Mouse (Mus musculus) right cerebral cortex, adult 2 months (tissue): ENCODE data around the gene Dmbx1.

Experiments used
- DNase-seq, 2 experiments: peaks; one replicate each; pipeline ENCODE4 v3.0.0; 2021 to 2022; ENCODE audit warnings: low spot score in 2 of 2

Gene Dmbx1

DNA sequence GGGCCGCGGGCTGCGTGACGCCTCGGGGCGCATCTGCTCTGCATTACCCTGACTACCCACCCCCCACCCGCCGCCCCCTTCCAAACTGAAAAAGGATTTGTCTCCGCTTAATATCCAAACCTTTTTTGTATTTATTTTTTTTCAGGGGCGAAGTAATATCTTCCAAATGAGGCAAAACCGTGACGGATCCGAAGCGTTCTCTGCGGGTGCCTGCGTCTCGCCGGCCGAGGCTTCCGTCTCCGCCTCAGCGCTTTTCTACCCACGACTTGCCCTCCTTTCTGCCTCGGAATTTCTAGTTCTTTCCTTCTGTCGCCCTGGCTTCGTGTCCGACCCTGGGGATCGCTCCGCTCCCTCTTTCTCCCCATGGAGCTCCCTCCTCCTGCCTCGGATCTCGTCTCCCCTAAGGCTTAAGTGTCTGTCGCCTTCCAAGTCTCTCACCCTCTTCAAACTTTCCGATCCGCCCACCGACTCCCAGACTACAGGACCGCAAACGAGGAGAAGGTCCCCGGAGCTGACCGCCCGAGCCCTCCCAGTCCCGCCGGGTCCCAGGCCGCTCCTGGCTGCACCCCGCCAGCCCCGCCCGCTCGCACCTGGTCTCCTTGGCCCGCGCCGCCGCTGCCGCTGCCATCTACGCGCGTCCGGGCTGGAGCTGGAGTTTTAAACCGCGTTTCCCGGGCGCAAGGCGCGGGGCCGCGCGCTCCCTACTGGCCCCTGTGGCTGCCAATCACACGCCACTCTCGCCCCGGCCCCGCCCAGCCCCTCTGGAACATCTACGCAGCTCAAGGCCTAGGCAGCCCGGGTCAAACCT lies at the start of gene Dmbx1:
Dmbx1 (minus strand) TSS at position 632 of the 808 bp plus-strand sequence.
- DNase-seq: no peak

- no peak for DNase-seq
These were observed 49.7 kb upstream of the Dmbx1 start for GRCm38 (mm10) chr4:115989382-115989781.

DNA sequence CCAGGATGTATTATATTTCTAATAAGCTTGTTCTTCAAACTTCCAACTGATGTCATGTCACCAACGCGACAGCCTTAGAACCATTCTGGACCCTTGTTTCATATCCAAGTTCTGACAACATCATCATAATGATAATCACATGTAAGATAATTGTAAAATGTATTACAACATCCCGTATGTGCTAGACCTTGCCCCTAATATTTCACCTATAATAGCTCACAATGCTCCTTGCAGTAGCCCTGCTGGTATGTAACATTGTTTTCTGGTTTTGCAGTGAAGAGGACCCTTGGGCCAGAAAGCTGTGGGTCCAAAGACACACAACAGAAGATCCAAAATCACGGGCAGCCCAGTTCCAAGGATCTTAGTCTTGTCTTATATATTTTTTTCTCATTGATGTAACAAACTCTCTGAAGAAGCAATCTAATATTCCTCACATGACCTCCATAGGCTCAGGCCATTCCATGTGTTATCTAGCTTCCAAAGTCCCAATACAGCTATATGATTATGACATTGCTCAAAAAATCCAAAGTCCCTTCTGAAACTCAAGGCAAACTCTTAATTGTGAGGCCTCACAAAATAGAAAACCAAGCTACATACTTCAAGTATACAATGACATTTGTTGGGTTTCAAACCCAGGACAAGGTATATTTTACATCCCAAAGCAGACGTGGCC lies 48.3 kb upstream of the Dmbx1 start:
- DNase-seq: no peak

- no peak for DNase-seq
These were observed 47.7 kb upstream of the Dmbx1 start for GRCm38 (mm10) chr4:115987436-115987835.

- no peak for DNase-seq
These were observed 45.2 kb upstream of the Dmbx1 start for GRCm38 (mm10) chr4:115984967-115985366.

DNA sequence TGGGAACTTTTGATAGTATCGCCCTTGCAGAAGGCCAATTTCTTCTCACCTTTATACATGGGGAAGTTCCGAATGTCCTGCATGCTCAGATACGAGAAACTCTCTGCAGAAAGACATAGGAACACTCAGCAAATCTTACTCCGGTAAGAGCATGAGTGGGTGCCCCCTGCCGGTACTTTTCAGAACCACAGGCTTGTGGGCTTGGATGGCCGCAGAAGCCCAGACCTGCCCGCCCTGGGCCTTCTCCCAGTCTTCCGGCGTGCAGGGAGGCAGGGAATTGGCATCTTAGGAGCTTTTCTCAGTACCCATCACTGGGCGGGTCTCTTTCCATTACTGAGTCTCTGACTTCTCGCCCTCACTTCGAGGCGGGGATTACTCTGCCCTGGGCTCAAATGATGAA lies 44.4 kb upstream of the Dmbx1 start:
- DNase-seq: peak; percentile 88 to 90

- DNase-seq: peak; percentile 76 to 85
These were observed 41.0 kb upstream of the Dmbx1 start for GRCm38 (mm10) chr4:115980676-115981075.

DNA sequence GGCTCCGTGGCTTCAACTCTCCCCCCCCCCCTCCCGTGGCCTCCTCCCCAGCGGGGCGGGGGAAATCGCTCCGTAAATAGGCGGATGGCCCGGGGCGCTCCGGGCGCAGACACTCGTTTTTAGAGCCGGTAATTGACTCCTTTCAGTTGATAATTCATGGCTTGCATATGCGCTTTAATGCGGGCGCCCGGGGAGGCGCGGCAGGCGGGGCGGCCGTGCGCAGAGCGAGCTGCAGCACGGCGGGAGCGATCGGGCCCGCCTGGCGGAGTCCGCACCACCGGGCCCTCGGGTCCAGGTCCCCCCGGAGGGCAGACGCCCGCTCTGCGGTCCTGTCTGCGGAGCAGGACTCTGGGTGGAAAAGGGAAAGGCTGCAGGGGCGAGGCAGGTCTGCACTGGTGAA lies 39.7 kb upstream of the Dmbx1 start:
- no peak for DNase-seq

DNA sequence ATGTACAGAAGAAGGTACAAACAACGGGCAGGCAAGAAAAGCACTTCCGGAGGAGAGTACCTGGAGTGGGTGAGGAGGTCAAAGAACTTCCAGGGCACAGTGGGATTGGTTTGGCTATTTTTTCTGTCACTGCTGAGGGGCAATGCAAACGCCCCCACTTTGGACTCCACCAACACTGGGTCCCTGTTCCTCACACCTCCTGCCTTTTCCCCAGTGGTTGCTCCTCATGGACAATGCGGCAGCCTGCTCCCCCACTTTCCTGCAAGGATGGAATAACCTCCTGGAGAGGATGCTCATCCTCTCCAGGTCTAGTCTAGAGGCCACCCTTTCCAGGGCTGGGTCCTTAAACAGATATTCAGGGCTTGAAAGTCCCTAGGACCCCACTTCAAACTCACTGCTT lies 39.2 kb upstream of the Dmbx1 start:
- DNase-seq: no peak

DNA sequence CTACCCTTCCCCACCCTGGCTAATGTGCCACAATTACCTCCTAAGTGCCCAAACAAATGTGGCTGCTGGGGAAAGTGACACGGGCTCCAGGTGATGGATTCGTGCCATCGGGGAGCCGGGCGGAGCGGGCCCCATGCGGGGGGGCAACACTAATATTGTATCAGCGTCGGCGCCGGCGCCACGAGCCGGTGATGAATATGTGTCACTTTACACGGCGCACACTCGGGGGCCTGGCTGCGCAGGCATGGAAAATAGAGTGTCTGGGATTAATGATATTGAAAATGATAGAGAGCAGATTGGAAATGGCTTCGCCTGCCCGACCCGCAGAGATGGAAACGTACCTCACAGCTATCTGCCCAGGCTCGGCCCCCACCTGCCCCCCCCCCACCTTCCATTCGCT lies 32.8 kb upstream of the Dmbx1 start:
- no peak for DNase-seq

- DNase-seq: no peak
These were observed 24.7 kb upstream of the Dmbx1 start for GRCm38 (mm10) chr4:115964446-115964845.

DNA sequence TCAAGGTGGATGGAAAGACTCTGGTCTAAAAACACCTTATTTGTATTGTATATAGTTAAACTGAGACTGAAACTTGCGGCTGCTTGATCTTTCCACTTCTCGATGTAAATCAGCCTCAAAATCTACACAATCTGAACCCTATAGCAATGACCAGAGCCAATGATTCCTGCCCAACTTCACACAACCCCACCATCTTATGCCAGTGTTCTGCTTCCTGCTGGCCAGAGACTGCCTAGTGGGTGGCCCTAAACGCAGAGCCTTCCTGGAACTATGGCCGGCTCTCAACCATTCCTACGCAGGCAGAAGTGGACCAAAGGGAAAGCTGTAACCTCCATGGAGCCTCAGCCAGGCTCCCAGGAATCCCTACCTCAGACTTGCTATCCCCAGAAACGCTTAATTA lies 24.0 kb upstream of the Dmbx1 start:
- DNase-seq: no peak

DNA sequence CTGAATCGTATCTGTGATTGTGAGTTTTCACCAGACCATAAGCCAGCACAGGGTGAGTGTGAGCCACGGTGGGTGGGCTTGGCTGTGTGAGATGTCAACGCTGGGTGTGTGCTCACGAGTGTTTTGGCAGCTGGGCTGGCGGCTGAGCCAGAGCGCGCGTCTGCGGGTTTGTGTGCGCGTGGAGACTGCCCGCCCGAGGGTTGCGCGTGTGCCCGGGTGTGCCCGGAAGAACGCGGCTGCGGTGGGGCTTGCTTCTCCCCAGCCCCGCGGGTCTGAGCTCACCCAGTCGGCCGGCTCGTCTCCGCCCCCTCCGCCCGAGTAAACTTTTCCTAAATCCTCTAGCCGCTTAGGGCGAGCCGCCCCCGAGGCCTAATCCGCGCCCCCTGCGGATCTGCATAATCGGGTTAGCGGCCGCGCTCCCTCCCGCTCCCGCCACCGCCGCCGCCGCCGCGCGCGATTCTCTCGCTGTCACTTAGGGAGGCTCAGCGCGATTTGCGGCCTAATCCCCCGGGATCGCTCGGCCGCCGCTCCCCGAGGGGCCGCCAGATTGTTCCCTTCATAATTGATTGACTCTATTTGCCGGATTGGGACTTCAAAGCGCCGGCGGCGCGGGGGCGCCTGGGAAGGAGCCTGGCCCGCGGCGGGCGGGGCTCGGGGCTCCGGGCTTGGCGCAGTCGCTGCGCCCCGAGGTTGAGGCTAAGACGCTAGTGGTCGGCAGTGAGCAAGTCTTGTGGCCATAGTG lies 23.1 kb upstream of the Dmbx1 start:
- peak; percentile 36 to 55 for DNase-seq

GRCm38 (mm10) chr4:115961991-115962390 lies 22.3 kb upstream of the Dmbx1 start:
- no peak for DNase-seq

GRCm38 (mm10) chr4:115959546-115959945 lies 19.8 kb upstream of the Dmbx1 start:
- DNase-seq: no peak

- DNase-seq: no peak
These were observed 15.7 kb upstream of the Dmbx1 start for GRCm38 (mm10) chr4:115955494-115955775.

GRCm38 (mm10) chr4:115954656-115955493 lies 15.1 kb upstream of the Dmbx1 start:
- no peak for DNase-seq

- no peak for DNase-seq
These were observed 13.8 kb upstream of the Dmbx1 start for GRCm38 (mm10) chr4:115953559-115953958.

DNA sequence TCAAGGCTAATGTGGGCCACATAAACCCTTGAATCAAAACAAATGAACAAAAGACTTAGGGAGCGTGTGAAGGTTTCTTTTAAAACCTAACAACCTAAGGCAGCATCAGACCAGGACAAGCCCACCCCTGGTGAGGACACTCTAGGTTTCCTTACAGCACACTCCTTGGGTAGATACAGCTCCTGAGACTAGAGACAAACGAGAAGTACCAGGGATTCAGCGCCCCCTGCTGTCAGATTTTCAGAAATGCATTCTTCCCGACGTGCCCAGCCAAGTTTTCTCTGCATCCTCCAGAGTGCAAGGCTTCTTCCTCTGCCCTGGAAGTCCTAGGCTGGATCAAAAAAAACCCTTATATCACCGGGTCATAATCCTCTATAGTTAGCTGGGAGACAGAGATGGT lies 13.0 kb upstream of the Dmbx1 start:
- DNase-seq: peak; percentile 62 to 80

GRCm38 (mm10) chr4:115943669-115944314 lies 4.1 kb upstream of the Dmbx1 start:
- no peak for DNase-seq

GRCm38 (mm10) chr4:115941242-115941820 lies 1.6 kb upstream of the Dmbx1 start:
- no peak for DNase-seq
